Mouse (Mus musculus) thymus, postnatal 0 days (tissue): ENCODE measurements at regions not wholly inside any gene's neighbourhood (a gene's known extent, or its start where the extent isn't known, plus 50 kb on each side); places are given as distances from the start of the nearest gene placed in this dataset.

Experiments used
- DNase-seq: peaks from one replicate; pipeline ENCODE4 v3.0.0-alpha.2; 2015; ENCODE audit warnings: low spot score

DNA sequence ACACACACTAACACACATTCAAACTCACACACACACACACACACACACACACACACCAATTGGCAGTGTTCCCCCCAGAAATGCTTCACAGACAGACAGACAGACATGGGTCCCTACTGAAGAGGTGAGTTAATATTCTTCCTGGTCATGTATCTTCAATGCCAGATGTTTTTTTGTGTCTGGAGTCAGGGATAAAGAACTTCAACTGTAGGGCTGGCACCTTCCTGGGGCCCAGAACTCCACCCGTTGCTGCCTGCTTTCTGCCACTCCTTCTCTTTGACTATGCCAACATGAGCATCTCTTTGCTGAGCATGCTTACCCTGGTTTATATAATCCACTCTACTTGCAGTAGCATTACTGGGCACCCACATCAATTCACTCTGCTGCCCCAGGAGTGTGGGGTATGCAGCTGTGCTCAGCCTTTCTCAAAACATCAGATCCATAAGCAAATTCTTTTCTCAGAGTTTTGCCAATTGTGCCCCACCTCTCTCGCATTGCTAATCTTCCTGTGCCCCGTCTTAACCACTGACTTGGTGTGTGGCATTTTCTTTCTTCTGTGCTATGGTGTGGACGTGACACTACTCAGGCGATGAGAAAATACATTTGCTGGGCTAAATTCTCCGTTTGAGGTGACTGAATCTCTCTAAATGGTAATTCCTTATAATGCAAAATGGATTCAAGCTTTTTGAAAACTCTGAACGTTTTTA, 60.5 kb upstream of the Bach2 start:
- DNase-seq, result no peak

DNA sequence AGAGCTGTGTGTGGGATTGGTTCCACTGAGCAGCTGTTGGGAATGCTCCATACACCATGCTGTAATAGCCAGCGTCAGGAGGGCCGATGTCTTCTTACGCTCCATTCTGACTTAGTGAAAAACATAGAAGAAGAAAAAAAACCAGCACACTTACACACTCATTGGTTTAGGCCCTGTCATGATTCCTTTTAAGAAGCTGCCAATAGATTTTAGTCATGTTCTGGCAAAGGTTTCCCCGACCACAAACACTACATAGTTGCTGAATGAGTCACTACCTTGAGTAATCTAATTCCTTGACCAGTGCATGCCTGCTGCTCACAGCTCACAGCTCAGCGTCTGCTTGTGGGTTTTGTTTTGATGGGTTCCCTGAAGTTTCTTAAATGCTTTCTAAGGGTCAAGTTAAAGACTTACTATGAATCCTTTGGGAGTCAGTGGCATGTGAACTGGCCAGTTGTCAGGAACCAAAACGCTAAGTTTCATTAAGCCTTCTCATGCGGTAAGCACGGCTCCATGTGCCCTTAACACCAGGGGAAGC, 58.8 kb upstream of the Bach2 start:
- no peak for DNase-seq

DNA sequence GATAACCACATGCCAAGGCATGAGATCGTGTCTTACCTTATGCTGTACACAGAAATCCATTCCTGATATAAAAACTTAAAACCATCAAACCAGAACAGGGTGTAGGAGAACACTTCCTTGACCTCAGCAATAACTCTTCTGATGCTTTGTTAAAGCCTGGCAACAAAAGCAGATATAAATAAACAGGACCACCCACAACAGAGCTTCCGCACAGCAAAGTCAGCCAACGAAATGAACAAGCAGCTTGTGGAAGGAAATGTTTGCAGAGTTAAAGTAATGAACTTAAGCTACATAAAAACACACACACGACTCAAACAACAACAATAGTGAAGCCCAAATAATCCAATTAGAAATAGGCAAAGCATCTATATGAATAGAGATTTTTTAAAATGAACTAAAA, 54.8 kb upstream of the Bach2 start:
- DNase-seq, result no peak

DNA sequence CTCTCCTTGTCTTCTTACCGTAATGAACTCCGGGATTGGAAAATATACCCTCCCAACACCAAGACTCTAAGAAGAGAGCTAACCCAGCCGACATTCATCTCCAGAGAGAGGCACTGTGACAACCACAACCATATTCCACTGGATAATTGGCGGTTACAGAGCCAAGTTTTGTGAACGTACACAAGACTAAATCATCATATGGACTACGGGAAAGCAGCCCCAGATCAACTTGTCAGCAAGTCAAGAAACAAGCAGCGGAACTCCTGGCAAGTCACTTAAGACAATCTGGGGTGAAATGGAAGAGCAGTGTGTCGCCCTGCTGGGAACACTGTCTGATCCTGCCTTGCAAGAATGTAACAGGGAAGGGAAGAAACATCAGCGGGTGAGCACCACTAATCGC, 52.6 kb upstream of the Bach2 start:
- DNase-seq, result no peak

DNA sequence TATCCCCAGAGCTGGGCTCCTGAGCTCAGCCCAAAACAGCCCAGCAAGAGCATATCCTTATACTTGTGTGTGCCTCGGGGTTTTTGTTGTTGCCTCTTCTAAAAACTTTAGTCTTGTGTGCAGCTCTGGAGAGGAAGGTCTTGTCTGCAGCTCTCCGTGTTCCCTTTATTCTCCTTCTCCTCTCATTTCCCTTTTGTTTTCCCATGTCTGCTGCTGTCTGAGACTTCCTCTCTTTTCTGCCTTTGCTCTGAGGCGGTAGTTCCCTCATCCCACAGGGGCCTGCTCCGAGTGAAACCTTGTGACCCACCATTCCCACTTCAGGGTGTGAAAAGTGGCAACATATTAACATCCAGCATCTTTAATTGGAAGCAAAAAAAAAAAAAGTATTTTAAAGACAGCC, 51.5 kb upstream of the Bach2 start:
- no peak for DNase-seq

DNA sequence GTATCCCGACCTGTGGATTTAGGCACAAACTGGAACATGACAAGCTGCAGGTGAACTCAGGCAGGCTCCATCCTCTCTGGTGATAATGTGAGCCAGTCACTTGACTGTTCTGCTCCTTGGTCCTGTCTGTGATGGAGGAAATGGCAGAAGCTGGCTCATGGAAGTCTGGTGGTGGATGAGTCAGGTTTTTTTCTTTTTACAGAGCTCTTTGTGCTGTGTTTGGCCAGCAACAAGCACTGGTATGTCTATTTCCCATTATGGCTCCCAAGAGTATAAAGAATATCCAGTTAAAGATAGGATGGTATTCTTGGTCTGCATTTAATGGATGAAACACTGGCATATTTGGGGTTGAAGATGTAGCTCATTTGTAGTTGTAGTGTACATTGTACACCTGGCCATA, 50.5 kb upstream of the Bach2 start:
- DNase-seq, result no peak

DNA sequence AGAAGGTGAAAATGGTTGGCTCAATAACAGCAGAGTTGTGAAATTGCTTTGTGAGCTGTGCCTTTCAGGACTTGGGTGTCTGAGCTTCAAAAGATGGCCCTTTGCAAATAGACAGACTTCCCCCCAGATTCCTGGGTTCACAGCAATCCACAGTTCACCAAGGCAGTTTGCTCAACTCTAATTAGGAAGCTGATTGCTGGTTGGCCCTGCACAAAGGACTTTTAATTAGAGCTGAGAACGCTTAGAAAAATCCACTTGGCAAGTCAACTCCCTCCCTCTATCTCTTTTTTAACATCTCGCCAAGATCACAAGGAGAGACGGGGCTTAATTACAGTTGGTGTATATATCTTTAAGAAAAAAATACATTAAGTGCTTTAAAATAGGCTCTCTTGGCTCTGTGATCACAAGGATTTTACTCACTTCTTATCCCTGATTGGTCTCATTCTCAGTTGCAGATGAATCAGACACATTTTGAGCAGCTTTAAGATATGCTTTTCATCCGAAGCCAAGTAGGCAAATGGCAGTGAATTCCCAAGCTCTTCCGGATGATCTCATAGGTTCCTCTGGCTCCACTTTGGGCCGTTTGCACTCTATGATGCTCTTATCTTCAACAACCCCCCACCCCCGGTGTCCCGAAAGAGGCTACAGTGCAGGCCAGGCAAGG, 49.7 kb upstream of the Bach2 start:
- DNase-seq, result no peak
